Mouse (Mus musculus) stomach, embryonic 16.5 days (tissue): ENCODE measurements around the gene Acss2. TPM values are rescaled to one million over a fixed set of nuclear protein-coding genes. Genes with fewer than 3 reads are reported as not detected.
"Not testable (repeated sequence)": the region's sequence is repeated elsewhere in the genome, so short reads cannot be mapped to it uniquely, and the experiment has no call there.

ENCODE experiments used
- ATAC-seq: fragments of 200-750 bp; cut with Nextera tagmentation; 2 replicates; pipeline ENCODE4 v1.8.0; 2017; ENCODE audit warnings: moderate number of reproducible peaks, moderate TSS enrichment; ENCODE audit not compliant: insufficient read depth, low FRiP score
- H3K27ac ChIP-seq: fragments of 300-500 bp; sonication (generic); 2 replicates; pipeline ENCODE4 v1.5.1; 2014; ENCODE audit warnings: low read length
- H3K27me3 ChIP-seq: fragments of 300-500 bp; sonication (generic); 2 replicates; pipeline ENCODE4 v1.6.1; 2014; ENCODE audit warnings: low read length, control low read depth, mixed read lengths; ENCODE audit not compliant: control insufficient read depth, insufficient read depth
- H3K36me3 ChIP-seq: fragments of 300-500 bp; sonication (generic); 2 replicates; pipeline ENCODE4 v1.6.1; 2014; ENCODE audit warnings: low read length; ENCODE audit not compliant: control insufficient read depth, insufficient read depth
- H3K4me1 ChIP-seq: fragments of 300-500 bp; sonication (generic); 2 replicates; pipeline ENCODE4 v1.6.1; 2014; ENCODE audit warnings: low read length, control low read depth, mixed read lengths; ENCODE audit not compliant: control insufficient read depth, insufficient read depth
- H3K4me2 ChIP-seq: fragments of 300-500 bp; sonication (generic); 2 replicates; pipeline ENCODE4 v1.6.1; 2014; ENCODE audit warnings: low read depth, low read length, mixed read lengths
- H3K4me3 ChIP-seq: fragments of 300-500 bp; sonication (generic); replicated peaks from 2 replicates; pipeline ENCODE4 v1.5.1; 2014; ENCODE audit warnings: mild to moderate bottlenecking, low read length
- H3K9ac ChIP-seq: fragments of 300-500 bp; sonication (generic); 2 replicates; pipeline ENCODE4 v1.6.1; 2014; ENCODE audit warnings: low read length
- H3K9me3 ChIP-seq: fragments of 300-500 bp; sonication (generic); replicated peaks from 2 replicates; pipeline ENCODE4 v1.6.1; 2016; ENCODE audit warnings: low read length, control low read depth; ENCODE audit not compliant: control insufficient read depth
- WGBS: fragments of 180-500 bp; shearing (Covaris S2); extraction: QIAGEN DNeasy Blood & Tissue Kit; methylation state at CpG from one replicate; pipeline ENCODE4 v1.1.7; 2014; 5-methylcytosine and 5-hydroxymethylcytosine counted together
- polyA plus RNA-seq: library from polyadenylated mRNA; unstranded; fragments of >200 nt; fragmentation: Nextera tagmentation; extraction: Ambion mirVana; gene quantifications from 2 replicates; pipeline ENCODE4 v1.2.1, GENCODE M21; 2015

Gene Acss2
- polyA plus RNA-seq, 1 experiment from 2014 or later = 15.4 TPM

GRCm38 (mm10) chr2:155536292-155536691, 18.5 kb downstream of the Acss2 start:
- no peak overlapping the region for H3K27ac ChIP-seq
- no peaks in the 10 kb centered on the region for H3K27me3 ChIP-seq
- no peak overlapping the region for H3K4me3 ChIP-seq
- no peak overlapping the region for H3K4me2 ChIP-seq
- H3K4me1 ChIP-seq = no peaks in the 10 kb centered on the region
- H3K9me3 ChIP-seq = no peaks in the 10 kb centered on the region
- ATAC-seq = no peak
- no peaks in the 10 kb centered on the region for H3K36me3 ChIP-seq
- H3K9ac ChIP-seq = no peak overlapping the region

GRCm38 (mm10) chr2:155537761-155538462, 20.2 kb downstream of the Acss2 start:
- Histone ChIP-seq H3K36me3 (no peaks in the 10 kb centered on the region), H3K27me3 (no peaks in the 10 kb centered on the region), H3K27ac (no peak overlapping the region), H3K4me1 (no peaks in the 10 kb centered on the region), H3K4me3 (no peak overlapping the region), H3K9me3 (no peaks in the 10 kb centered on the region), H3K9ac (no peak overlapping the region), H3K4me2 (no peak overlapping the region)
- 69% methylated on average over 5 of the region's 5 CpGs for WGBS
- no peak for ATAC-seq

GRCm38 (mm10) chr2:155538463-155539057, 20.8 kb downstream of the Acss2 start:
- H3K4me2 ChIP-seq, H3K9ac ChIP-seq, ATAC-seq, H3K9me3 ChIP-seq, H3K4me3 ChIP-seq, H3K4me1 ChIP-seq, H3K27me3 ChIP-seq, H3K36me3 ChIP-seq, H3K27ac ChIP-seq: not testable (repeated sequence)
- 82% methylated on average over 14 of the region's 19 CpGs for WGBS

- no peak overlapping the region for H3K9ac ChIP-seq
- no peak overlapping the region for H3K4me2 ChIP-seq
- no peaks in the 10 kb centered on the region for H3K9me3 ChIP-seq
- no peaks in the 10 kb centered on the region for H3K36me3 ChIP-seq
- no peaks in the 10 kb centered on the region for H3K4me1 ChIP-seq
- ATAC-seq = no peak
- no peaks in the 10 kb centered on the region for H3K27me3 ChIP-seq
- no peak overlapping the region for H3K4me3 ChIP-seq
- no peak overlapping the region for H3K27ac ChIP-seq
These were observed 21.9 kb downstream of the Acss2 start for GRCm38 (mm10) chr2:155539696-155540095.

GRCm38 (mm10) chr2:155540822-155541458, 23.2 kb downstream of the Acss2 start:
- H3K27me3 ChIP-seq = no peaks in the 10 kb centered on the region
- no peak overlapping the region for H3K27ac ChIP-seq
- WGBS = 64% methylated on average over 6 of the region's 6 CpGs
- H3K9ac ChIP-seq = no peak overlapping the region
- no peak for ATAC-seq
- H3K4me2 ChIP-seq = no peak overlapping the region
- no peaks in the 10 kb centered on the region for H3K36me3 ChIP-seq
- no peaks in the 10 kb centered on the region for H3K4me1 ChIP-seq
- no peaks in the 10 kb centered on the region for H3K9me3 ChIP-seq
- no peak overlapping the region for H3K4me3 ChIP-seq

- WGBS = 79% methylated on average over 1 of the region's 1 CpGs
- H3K9ac ChIP-seq = no peak overlapping the region
- no peak for ATAC-seq
- H3K36me3 ChIP-seq = no peaks in the 10 kb centered on the region
- no peaks in the 10 kb centered on the region for H3K4me1 ChIP-seq
- H3K4me2 ChIP-seq = no peak overlapping the region
- no peak overlapping the region for H3K27ac ChIP-seq
- no peak overlapping the region for H3K4me3 ChIP-seq
- H3K27me3 ChIP-seq = no peaks in the 10 kb centered on the region
- no peaks in the 10 kb centered on the region for H3K9me3 ChIP-seq
These were observed 29.2 kb downstream of the Acss2 start for GRCm38 (mm10) chr2:155546955-155547354.

GRCm38 (mm10) chr2:155552336-155552735, 34.6 kb downstream of the Acss2 start:
- Histone ChIP-seq H3K36me3 (no peaks in the 10 kb centered on the region), H3K9ac (no peak overlapping the region), H3K4me3 (no peak overlapping the region), H3K9me3 (no peaks in the 10 kb centered on the region), H3K4me2 (no peak overlapping the region), H3K27me3 (no peaks in the 10 kb centered on the region), H3K4me1 (no peaks in the 10 kb centered on the region), H3K27ac (no peak overlapping the region)
- ATAC-seq = no peak

GRCm38 (mm10) chr2:155552949-155553354, 35.2 kb downstream of the Acss2 start:
- ATAC-seq = peak; percentile 92
- H3K9ac ChIP-seq = no peak overlapping the region
- H3K27me3 ChIP-seq = no peaks in the 10 kb centered on the region
- H3K4me1 ChIP-seq = no peaks in the 10 kb centered on the region
- H3K4me2 ChIP-seq = no peak overlapping the region
- peak overlapping the region; percentile 78 for H3K27ac ChIP-seq
- H3K4me3 ChIP-seq = no peak overlapping the region
- no peaks in the 10 kb centered on the region for H3K9me3 ChIP-seq
- H3K36me3 ChIP-seq = no peaks in the 10 kb centered on the region

GRCm38 (mm10) chr2:155554426-155554985, 36.8 kb downstream of the Acss2 start:
- Histone ChIP-seq H3K4me3 (no peak overlapping the region), H3K9ac (no peak overlapping the region), H3K9me3 (no peaks in the 10 kb centered on the region), H3K4me1 (no peaks in the 10 kb centered on the region), H3K27me3 (no peaks in the 10 kb centered on the region), H3K27ac (no peak overlapping the region), H3K36me3 (no peaks in the 10 kb centered on the region), H3K4me2 (no peak overlapping the region)
- WGBS = 90% methylated on average over 2 of the region's 2 CpGs
- ATAC-seq = no peak
